Comparison of ENCODE assay signal across 11 mouse cellular contexts in the genomic region with DNA sequence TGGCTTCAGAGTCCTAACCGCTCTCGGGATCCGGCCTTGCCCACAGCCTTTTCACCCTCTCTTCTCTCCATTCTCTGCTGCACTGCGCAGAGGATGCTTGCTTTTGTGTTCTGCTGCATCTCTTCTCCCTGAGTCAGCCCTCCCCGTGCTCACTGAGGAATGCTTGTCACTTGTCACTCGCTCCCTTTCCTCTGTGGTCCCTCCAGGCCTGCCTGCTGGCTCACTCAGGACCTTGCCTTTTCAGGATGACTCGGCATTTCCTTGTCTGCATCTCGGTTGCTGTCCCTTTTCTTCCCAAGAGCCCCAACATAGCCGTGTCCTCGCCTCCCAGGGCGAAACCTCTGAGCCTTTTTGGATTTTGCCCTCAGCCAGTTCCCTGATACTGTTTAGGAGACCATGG. TPM values are rescaled to one million over a fixed set of nuclear protein-coding genes. Genes with fewer than 3 reads are reported as not detected.
DNase-seq lines count a peak whose midpoint lies in the region; ATAC-seq lines count a peak whose summit lies in the region.
"Had no signal": no experiment of that assay in that cellular context is flagged by ENCODE, and none has a peak within 500 bp of the region (broad histone marks: within the 10 kb centered on the region; RNA-seq: fewer than 3 reads in every experiment).

No protein-coding gene starts in this region.

- H3K27ac ChIP-seq in heart, embryonic 11.5 days (ENCODE audit: low read depth, low read length) = peak overlapping the region; percentile 37; the same call in 1 of the 2 replicates
- no peak overlapping the region for H3K27ac ChIP-seq in hindbrain, embryonic 11.5 days (ENCODE audit: low read depth, low read length)
- H3K27ac ChIP-seq in midbrain, embryonic 15.5 days = no peak overlapping the region

- peaks cover 6% of the 10 kb centered on the region for H3K36me3 ChIP-seq in heart, embryonic 11.5 days (ENCODE audit: control insufficient read depth, insufficient read depth, low read length)
- H3K36me3 ChIP-seq in hindbrain, embryonic 11.5 days (ENCODE audit: control insufficient read depth, insufficient read depth, low read length) = no peaks in the 10 kb centered on the region
- no peaks in the 10 kb centered on the region for H3K36me3 ChIP-seq in midbrain, embryonic 15.5 days (replicated peaks)

- intact Hi-C loops in heart, postnatal 14 days (cut with DNase I) = no loop called here

- peaks cover 31% of the 10 kb centered on the region for H3K4me1 ChIP-seq in heart, embryonic 11.5 days (ENCODE audit: control insufficient read depth, insufficient read depth, low read length)
- H3K4me1 ChIP-seq in hindbrain, embryonic 11.5 days (replicated peaks; ENCODE audit: control insufficient read depth, insufficient read depth, low read length) = no peaks in the 10 kb centered on the region
- no peaks in the 10 kb centered on the region for H3K4me1 ChIP-seq in midbrain, embryonic 15.5 days

- no peaks in the 10 kb centered on the region for H3K27me3 ChIP-seq in heart, embryonic 11.5 days (ENCODE audit: control insufficient read depth, insufficient read depth, low read length)
- no peaks in the 10 kb centered on the region for H3K27me3 ChIP-seq in hindbrain, embryonic 11.5 days (ENCODE audit: control insufficient read depth, insufficient read depth, low read length)
- no peaks in the 10 kb centered on the region for H3K27me3 ChIP-seq in midbrain, embryonic 15.5 days (replicated peaks)
- H3K27me3 ChIP-seq: CH12.LX had no signal

- H3K9me3 ChIP-seq in heart, embryonic 11.5 days (replicated peaks; ENCODE audit: control insufficient read depth, low read length) = no peaks in the 10 kb centered on the region
- H3K9me3 ChIP-seq in hindbrain, embryonic 11.5 days (ENCODE audit: control insufficient read depth, low read length) = no peaks in the 10 kb centered on the region
- no peaks in the 10 kb centered on the region for H3K9me3 ChIP-seq in midbrain, embryonic 15.5 days

- no peak for DNase-seq in heart, postnatal 14 days
- peak; percentile 17 for DNase-seq in spleen, adult 12 weeks (ENCODE audit: low spot score)
- no peak for DNase-seq in spleen, postnatal 14 days (ENCODE audit: low spot score in 2 of 2)
- DNase-seq in hindbrain, embryonic 11.5 days (ENCODE audit: low spot score) = peak; percentile 33
- DNase-seq in thymus, postnatal 14 days = no peak
- DNase-seq in adrenal gland, adult 8-10 months = no peak
- DNase-seq: kidney, postnatal 14 days; thymus, adult 18-20 months had no signal

- H3K9ac ChIP-seq in heart, embryonic 11.5 days (ENCODE audit: low read depth, low read length) = no peak overlapping the region
- H3K9ac ChIP-seq in hindbrain, embryonic 11.5 days (ENCODE audit: low read depth, low read length) = no peak overlapping the region
- no peak overlapping the region for H3K9ac ChIP-seq in midbrain, embryonic 15.5 days

- ATAC-seq in heart, embryonic 11.5 days (replicated peaks; ENCODE audit: insufficient number of reproducible peaks, low FRiP score, low TSS enrichment) = peak; percentile 74
- ATAC-seq in hindbrain, embryonic 11.5 days (ENCODE audit: low FRiP score) = peak; percentile 27
- 0 out of 2 replicates have a peak, but pooled peaks have one; percentile 18 for ATAC-seq in midbrain, embryonic 15.5 days (replicated peaks)

- WGBS in heart, embryonic 11.5 days (ENCODE audit: insufficient replicate concordance) = 50% methylated on average over 11 of the region's 11 CpGs
- 45% methylated on average over 11 of the region's 11 CpGs for WGBS in hindbrain, embryonic 11.5 days
- WGBS in midbrain, embryonic 15.5 days = 57% methylated on average over 11 of the region's 11 CpGs

- H3K4me2 ChIP-seq in heart, embryonic 11.5 days = peak overlapping the region; percentile 24
- no peak overlapping the region for H3K4me2 ChIP-seq in hindbrain, embryonic 11.5 days (replicated peaks; ENCODE audit: low read depth, low read length)
- H3K4me2 ChIP-seq in midbrain, embryonic 15.5 days = no peak overlapping the region

- no peak overlapping the region for H3K4me3 ChIP-seq in heart, embryonic 11.5 days (ENCODE audit: low read depth, low read length)
- no peak overlapping the region for H3K4me3 ChIP-seq in hindbrain, embryonic 11.5 days (ENCODE audit: low read depth, low read length)
- no peak overlapping the region for H3K4me3 ChIP-seq in midbrain, embryonic 15.5 days

RNA-seq across cellular contexts. Expression of a gene that starts 15.8 kb away (rescaled TPM):
- polyA plus RNA-seq in heart, embryonic 11.5 days (2014; fragmentation: Nextera tagmentation; extraction: Ambion mirVana) = 57.1 and 65.3 TPM in 2 replicates
- 10 to 100 TPM; 43.1 to 44.1 TPM for total RNA-seq in heart, postnatal 14 days (2021)
- polyA plus RNA-seq in hindbrain, embryonic 11.5 days (2014; fragmentation: Nextera tagmentation; extraction: Ambion mirVana) = 32.9 and 38.0 TPM in 2 replicates
- 25.7 and 25.8 TPM in 2 replicates for polyA plus RNA-seq in midbrain, embryonic 15.5 days (2015; fragmentation: Nextera tagmentation; extraction: Ambion mirVana)
- total RNA-seq in adrenal gland, adult 8-10 months (2022) = 10 to 100 TPM; 66.3 to 80.1 (median 74.6) TPM

RNA-seq across cellular contexts. Expression of a gene that starts 53.5 kb away (rescaled TPM):
- polyA plus RNA-seq in heart, embryonic 11.5 days (2014; fragmentation: Nextera tagmentation; extraction: Ambion mirVana) = 3.4 and 4.3 TPM in 2 replicates
- 10 to 100 TPM; 11.5 to 12.3 TPM for total RNA-seq in heart, postnatal 14 days (2021)
- polyA plus RNA-seq in hindbrain, embryonic 11.5 days (2014; fragmentation: Nextera tagmentation; extraction: Ambion mirVana) = 4.6 and 8.7 TPM in 2 replicates
- 3.3 and 4.3 TPM in 2 replicates for polyA plus RNA-seq in midbrain, embryonic 15.5 days (2015; fragmentation: Nextera tagmentation; extraction: Ambion mirVana)
- total RNA-seq in adrenal gland, adult 8-10 months (2022) = 10 to 100 TPM; 26.3 to 35.9 (median 34.2) TPM

Comparison
In these comparisons a context has a peak if more than half of its experiments do, and no peak if none do; other contexts are left out.
1. DNase-seq: peak in spleen, adult 12 weeks (single experiment) and hindbrain, embryonic 11.5 days (single experiment); none in heart, postnatal 14 days (0 of 2), spleen, postnatal 14 days (0 of 2), thymus, postnatal 14 days (single experiment) and adrenal gland, adult 8-10 months (single experiment).
2. ATAC-seq: peak in every context shown above with its lines; median percentile 74 in heart, embryonic 11.5 days; 27 in hindbrain, embryonic 11.5 days; 18 in midbrain, embryonic 15.5 days.